Mouse (Mus musculus): ENCODE measurements at regions not wholly inside any gene's neighbourhood (a gene's known extent, or its start where the extent isn't known, plus 50 kb on each side); places are given as distances from the start of the nearest gene placed in this dataset.
"Not testable (repeated sequence)": the region's sequence is repeated elsewhere in the genome, so short reads cannot be mapped to it uniquely, and the experiment has no call there.

DNA sequence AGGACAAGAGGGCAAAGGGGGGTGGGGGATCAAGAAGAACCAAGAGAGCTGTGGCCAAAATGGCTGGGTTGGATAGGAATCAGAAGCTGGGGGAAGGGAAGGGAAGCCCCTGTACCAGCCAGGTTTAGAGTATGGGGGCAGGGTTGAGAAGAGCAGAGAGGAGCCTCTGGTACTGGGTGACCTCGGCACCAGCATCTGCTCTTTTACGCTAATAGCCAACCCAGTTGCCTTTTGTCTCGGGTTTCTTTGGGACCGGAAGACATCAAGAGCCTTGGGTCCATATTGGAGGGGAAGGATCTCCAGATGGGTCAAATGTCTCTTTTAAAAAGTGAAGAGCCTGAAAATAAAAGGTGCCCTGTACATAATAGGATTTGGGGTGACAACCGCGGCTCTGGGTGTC, 493.0 kb upstream of the Gulo start:
- ATAC-seq (ENCODE audit: insufficient read depth, low read depth) (no peak), DNase-seq (ENCODE audit: low spot score) (no peak)
- Histone ChIP-seq H3K4me3 (ENCODE audit: low read depth, low read length) (no peak overlapping the region), H3K27ac (ENCODE audit: low read depth) (no peak overlapping the region), H3K4me1 (ENCODE audit: control insufficient read depth, insufficient read depth) (no peaks in the 10 kb centered on the region), H3K36me3 (replicated peaks; ENCODE audit: control insufficient read depth, insufficient read depth, low read length) (no peaks in the 10 kb centered on the region), H3K4me2 (ENCODE audit: low read depth, low read length) (no peak overlapping the region), H3K9ac (replicated peaks; ENCODE audit: low read depth, low read length) (no peak overlapping the region), H3K9me3 (replicated peaks; ENCODE audit: control insufficient read depth, low read length) (no peaks in the 10 kb centered on the region), H3K27me3 (ENCODE audit: control insufficient read depth, insufficient read depth, low read length) (no peaks in the 10 kb centered on the region)
- TF ChIP-seq CTCF (IDR thresholded peaks at IDR 0.05; ENCODE audit: low read depth) (no peak), EP300 (IDR thresholded peaks at IDR 0.05; ENCODE audit: low read depth) (no peak)
- WGBS, result 84% methylated on average over 6 of the region's 6 CpGs

DNA sequence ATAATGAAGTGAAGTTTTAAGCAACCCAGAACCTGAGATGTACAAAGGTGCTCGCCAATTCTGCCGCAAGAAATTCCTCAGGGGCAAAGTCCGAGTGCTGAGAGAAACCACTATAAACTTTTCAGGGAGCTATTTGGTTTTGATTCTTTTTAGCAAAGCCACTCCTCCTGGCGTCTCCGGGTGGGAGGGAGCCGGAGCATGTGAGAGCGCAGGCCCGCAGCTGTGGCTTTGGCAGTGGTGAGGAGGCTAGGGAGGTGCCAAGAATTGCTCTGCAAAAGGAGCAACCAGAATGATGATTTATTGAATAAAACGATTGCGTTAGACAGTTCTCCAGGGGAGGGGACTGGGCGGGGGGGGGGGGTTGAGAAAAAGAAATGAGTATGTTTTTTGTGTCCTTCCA, 490.9 kb upstream of the Gulo start:
- H3K9me3 ChIP-seq (replicated peaks; ENCODE audit: control insufficient read depth, low read length), result no peaks in the 10 kb centered on the region
- no peaks in the 10 kb centered on the region for H3K27me3 ChIP-seq (ENCODE audit: control insufficient read depth, insufficient read depth, low read length)
- no peaks in the 10 kb centered on the region for H3K36me3 ChIP-seq (replicated peaks; ENCODE audit: control insufficient read depth, insufficient read depth, low read length)
- no peak overlapping the region for H3K4me2 ChIP-seq (ENCODE audit: low read depth, low read length)
- WGBS, result 50% methylated on average over 11 of the region's 11 CpGs
- ATAC-seq (ENCODE audit: insufficient read depth, low read depth) (no peak; the same call in 1 of the 2 replicates), DNase-seq (ENCODE audit: low spot score) (peak; percentile 48)
- no peak overlapping the region for H3K27ac ChIP-seq (ENCODE audit: low read depth)
- H3K9ac ChIP-seq (replicated peaks; ENCODE audit: low read depth, low read length), result no peak overlapping the region
- H3K4me3 ChIP-seq (ENCODE audit: low read depth, low read length), result no peak overlapping the region
- TF ChIP-seq EP300 (IDR thresholded peaks at IDR 0.05; ENCODE audit: low read depth) (no peak), CTCF (IDR thresholded peaks at IDR 0.05; ENCODE audit: low read depth) (no peak)
- no peaks in the 10 kb centered on the region for H3K4me1 ChIP-seq (ENCODE audit: control insufficient read depth, insufficient read depth)

DNA sequence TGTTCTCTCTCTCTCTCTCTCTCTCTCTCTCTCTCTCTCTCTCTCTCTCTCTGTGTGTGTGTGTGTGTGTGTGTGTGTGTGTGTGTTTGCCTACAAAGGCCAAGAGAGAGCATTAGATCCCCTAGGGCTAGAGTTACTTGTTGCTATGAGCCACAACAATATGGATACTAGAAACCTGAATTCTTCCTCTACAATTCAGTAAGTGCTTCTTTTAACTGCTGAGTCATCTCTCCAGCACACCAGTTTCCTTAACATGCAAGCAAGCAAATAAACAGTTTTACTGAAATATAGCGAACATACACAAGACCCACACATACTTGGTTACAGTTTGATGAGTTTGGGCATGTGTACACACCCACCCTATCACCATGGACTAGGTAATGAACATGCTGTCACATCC, 486.1 kb upstream of the Gulo start:
- Histone ChIP-seq H3K4me2 (ENCODE audit: low read depth, low read length) (no peak overlapping the region), H3K27ac (ENCODE audit: low read depth) (no peak overlapping the region), H3K4me1 (ENCODE audit: control insufficient read depth, insufficient read depth) (no peaks in the 10 kb centered on the region), H3K9ac (replicated peaks; ENCODE audit: low read depth, low read length) (no peak overlapping the region), H3K36me3 (replicated peaks; ENCODE audit: control insufficient read depth, insufficient read depth, low read length) (no peaks in the 10 kb centered on the region), H3K27me3 (ENCODE audit: control insufficient read depth, insufficient read depth, low read length) (no peaks in the 10 kb centered on the region), H3K9me3 (replicated peaks; ENCODE audit: control insufficient read depth, low read length) (no peaks in the 10 kb centered on the region), H3K4me3 (ENCODE audit: low read depth, low read length) (no peak overlapping the region)
- DNase-seq (ENCODE audit: low spot score), result no peak
- no peak for TF ChIP-seq EP300 (IDR thresholded peaks at IDR 0.05; ENCODE audit: low read depth)
- TF ChIP-seq CTCF (IDR thresholded peaks at IDR 0.05; ENCODE audit: low read depth), result no peak
- WGBS, result 86% methylated on average over 1 of the region's 1 CpGs
- no peak for ATAC-seq (ENCODE audit: insufficient read depth, low read depth)

DNA sequence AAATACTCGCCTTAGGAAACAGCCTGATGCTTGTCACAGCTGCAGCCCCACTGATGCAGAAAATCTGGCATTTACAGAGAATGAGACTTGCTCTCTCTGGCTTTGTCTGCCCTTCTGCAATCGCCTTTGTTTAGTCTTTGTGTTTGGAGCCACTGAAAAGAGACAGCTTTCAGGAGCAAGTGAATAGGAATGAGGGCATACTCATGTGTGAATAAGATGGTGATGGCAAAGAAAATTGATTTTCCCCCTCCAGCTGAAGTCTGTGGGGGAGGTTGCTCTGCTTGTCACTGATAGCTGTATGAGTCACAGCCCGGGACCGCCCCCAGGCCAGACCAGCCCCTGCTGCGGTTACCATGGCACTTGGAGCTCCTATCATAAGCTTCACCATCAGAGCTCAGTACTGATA, 485.5 kb upstream of the Gulo start:
- H3K4me2 ChIP-seq (ENCODE audit: low read depth, low read length), result no peak overlapping the region
- ATAC-seq (ENCODE audit: insufficient read depth, low read depth) (no peak), DNase-seq (ENCODE audit: low spot score) (no peak)
- no peak overlapping the region for H3K27ac ChIP-seq (ENCODE audit: low read depth)
- no peak overlapping the region for H3K4me3 ChIP-seq (ENCODE audit: low read depth, low read length)
- no peaks in the 10 kb centered on the region for H3K4me1 ChIP-seq (ENCODE audit: control insufficient read depth, insufficient read depth)
- no peak overlapping the region for H3K9ac ChIP-seq (replicated peaks; ENCODE audit: low read depth, low read length)
- WGBS, result 24% methylated on average over 5 of the region's 5 CpGs
- no peaks in the 10 kb centered on the region for H3K36me3 ChIP-seq (replicated peaks; ENCODE audit: control insufficient read depth, insufficient read depth, low read length)
- TF ChIP-seq CTCF (IDR thresholded peaks at IDR 0.05; ENCODE audit: low read depth) (no peak), EP300 (IDR thresholded peaks at IDR 0.05; ENCODE audit: low read depth) (no peak)
- H3K9me3 ChIP-seq (replicated peaks; ENCODE audit: control insufficient read depth, low read length), result no peaks in the 10 kb centered on the region
- no peaks in the 10 kb centered on the region for H3K27me3 ChIP-seq (ENCODE audit: control insufficient read depth, insufficient read depth, low read length)

DNA sequence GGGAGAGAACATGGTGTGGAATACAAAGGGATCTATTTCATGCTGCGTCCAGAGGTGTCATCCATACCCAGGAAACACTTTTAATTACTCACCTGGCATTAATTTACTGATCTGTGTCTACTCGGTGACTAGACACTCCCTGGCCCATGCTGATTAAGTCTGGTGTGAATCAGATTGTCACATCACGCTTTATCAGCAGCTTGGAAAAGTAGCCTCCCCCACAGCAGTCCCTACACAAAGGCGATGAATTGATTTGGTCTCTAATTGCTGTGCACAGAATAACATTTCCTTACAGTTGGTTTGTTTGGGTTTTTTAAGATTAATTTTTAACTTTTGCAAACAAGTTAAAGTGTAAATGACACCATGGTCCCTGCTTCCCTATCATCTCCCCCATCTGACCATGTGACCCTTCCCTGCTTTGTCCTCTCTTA, 484.7 kb upstream of the Gulo start:
- Histone ChIP-seq H3K27me3 (ENCODE audit: control insufficient read depth, insufficient read depth, low read length) (no peaks in the 10 kb centered on the region), H3K36me3 (replicated peaks; ENCODE audit: control insufficient read depth, insufficient read depth, low read length) (no peaks in the 10 kb centered on the region), H3K4me3 (ENCODE audit: low read depth, low read length) (no peak overlapping the region), H3K27ac (ENCODE audit: low read depth) (no peak overlapping the region), H3K9ac (replicated peaks; ENCODE audit: low read depth, low read length) (no peak overlapping the region), H3K4me1 (ENCODE audit: control insufficient read depth, insufficient read depth) (no peaks in the 10 kb centered on the region), H3K4me2 (ENCODE audit: low read depth, low read length) (no peak overlapping the region), H3K9me3 (replicated peaks; ENCODE audit: control insufficient read depth, low read length) (no peaks in the 10 kb centered on the region)
- ATAC-seq (ENCODE audit: insufficient read depth, low read depth) (no peak), DNase-seq (ENCODE audit: low spot score) (no peak)
- no peak for TF ChIP-seq EP300 (IDR thresholded peaks at IDR 0.05; ENCODE audit: low read depth)
- no peak for TF ChIP-seq CTCF (IDR thresholded peaks at IDR 0.05; ENCODE audit: low read depth)
- 64% methylated on average over 4 of the region's 4 CpGs for WGBS

DNA sequence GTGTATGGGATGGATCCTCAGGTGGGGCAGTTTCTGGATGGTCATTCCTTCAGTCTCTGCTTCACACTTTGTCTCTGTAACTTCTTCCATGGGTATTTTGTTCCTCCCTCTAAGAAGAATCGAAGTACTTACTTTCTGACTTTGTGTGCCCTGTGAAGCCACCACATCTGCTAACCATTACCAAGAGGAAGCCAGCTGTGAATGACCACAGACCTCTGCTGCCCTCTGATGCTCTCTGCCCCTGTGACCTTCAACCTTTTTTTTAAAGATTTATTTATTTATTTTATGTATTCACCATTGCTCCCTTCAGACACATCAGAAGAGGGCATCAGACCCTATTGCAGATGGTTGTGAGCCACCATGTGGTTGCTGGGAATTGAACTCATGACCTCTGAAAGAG, 475.7 kb upstream of the Gulo start:
- not testable (repeated sequence) for H3K9me3 ChIP-seq (replicated peaks; ENCODE audit: control insufficient read depth, low read length); H3K36me3 ChIP-seq (replicated peaks; ENCODE audit: control insufficient read depth, insufficient read depth, low read length); H3K27me3 ChIP-seq (ENCODE audit: control insufficient read depth, insufficient read depth, low read length); H3K9ac ChIP-seq (replicated peaks; ENCODE audit: low read depth, low read length); H3K27ac ChIP-seq (ENCODE audit: low read depth); ATAC-seq (ENCODE audit: insufficient read depth, low read depth); DNase-seq (ENCODE audit: low spot score); H3K4me2 ChIP-seq (ENCODE audit: low read depth, low read length); H3K4me1 ChIP-seq (ENCODE audit: control insufficient read depth, insufficient read depth); H3K4me3 ChIP-seq (ENCODE audit: low read depth, low read length)
- 82% methylated on average over 1 of the region's 1 CpGs for WGBS

Data from heart, postnatal 0 days (tissue).